Mouse (Mus musculus) forebrain, embryonic 11.5 days (tissue): ENCODE data around the gene 1700021F07Rik. TPM values are rescaled to one million over a fixed set of nuclear protein-coding genes. Genes with fewer than 3 reads are reported as not detected.

Experiments
- ATAC-seq: fragments of 200-750 bp; cut with Nextera tagmentation; replicated peaks from 2 replicates; pipeline ENCODE4 v1.8.0; 2017; ENCODE audit warnings: moderate TSS enrichment; ENCODE audit not compliant: low FRiP score
- DNase-seq: peaks from one replicate; pipeline ENCODE4 v3.0.0-alpha.2; 2017; ENCODE audit warnings: low spot score
- H3K27ac ChIP-seq: fragments of 300-500 bp; sonication (generic); 2 replicates; pipeline ENCODE4 v1.5.1; 2014; ENCODE audit warnings: low read depth, low read length
- H3K27me3 ChIP-seq: fragments of 300-500 bp; sonication (generic); 2 replicates; pipeline ENCODE4 v1.6.1; 2014; ENCODE audit warnings: mild to moderate bottlenecking, low read length, mixed read lengths; ENCODE audit not compliant: control insufficient read depth, insufficient read depth
- H3K36me3 ChIP-seq: fragments of 300-500 bp; sonication (generic); 2 replicates; pipeline ENCODE4 v1.6.1; 2014; ENCODE audit warnings: mild to moderate bottlenecking, low read length, moderate library complexity, mixed read lengths; ENCODE audit not compliant: control insufficient read depth, insufficient read depth
- H3K4me1 ChIP-seq: fragments of 300-500 bp; sonication (generic); replicated peaks from 2 replicates; pipeline ENCODE4 v1.6.1; 2014; ENCODE audit warnings: low read length, mixed read lengths; ENCODE audit not compliant: control insufficient read depth, insufficient read depth
- H3K4me2 ChIP-seq: fragments of 300-500 bp; sonication (generic); 2 replicates; pipeline ENCODE4 v1.6.1; 2014; ENCODE audit warnings: low read depth, mild to moderate bottlenecking, low read length, moderate library complexity, mixed read lengths; ENCODE audit not compliant: severe bottlenecking
- H3K4me3 ChIP-seq: fragments of 300-500 bp; sonication (generic); 2 replicates; pipeline ENCODE4 v1.5.1; 2014; ENCODE audit warnings: low read depth, low read length
- H3K9ac ChIP-seq: fragments of 300-500 bp; sonication (generic); 2 replicates; pipeline ENCODE4 v1.6.1; 2014; ENCODE audit warnings: low read length
- H3K9me3 ChIP-seq: fragments of 300-500 bp; sonication (generic); 2 replicates; pipeline ENCODE4 v1.6.1; 2016; ENCODE audit warnings: low read length, mixed read lengths; ENCODE audit not compliant: control insufficient read depth
- WGBS: fragments of 180-500 bp; shearing (Covaris S2); extraction: QIAGEN DNeasy Blood & Tissue Kit; methylation state at CpG from one replicate; pipeline ENCODE4 v1.1.7; 2014; 5-methylcytosine and 5-hydroxymethylcytosine counted together
- polyA plus RNA-seq: library from polyadenylated mRNA; unstranded; fragments of >200 nt; fragmentation: Nextera tagmentation; extraction: Ambion mirVana; gene quantifications from 2 replicates; pipeline ENCODE4 v1.2.1, GENCODE M21; 2014

1700021F07Rik gene
- polyA plus RNA-seq: not detected in 2 replicates

DNA sequence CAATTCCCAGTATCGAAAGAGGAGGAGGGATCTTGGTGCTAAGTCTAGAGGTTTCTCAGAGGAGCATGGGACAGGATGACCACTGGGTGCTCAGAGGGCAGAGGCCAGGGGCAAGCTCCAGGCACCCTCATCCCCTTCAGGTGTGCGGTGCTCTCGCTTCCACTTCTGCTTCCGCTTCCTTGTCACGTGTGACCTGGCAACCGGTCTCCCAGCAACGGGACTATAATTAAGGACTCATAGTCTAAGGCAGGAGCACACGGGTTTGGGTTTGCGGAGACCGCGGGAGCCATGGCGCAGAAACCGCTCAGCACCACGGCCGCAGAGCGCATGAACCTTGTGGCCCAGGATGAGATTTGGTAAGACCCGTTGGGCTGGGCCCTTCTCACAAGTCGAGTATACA lies at the start of gene 1700021F07Rik:
1700021F07Rik (plus strand) TSS at position 211 of the 400 bp plus-strand sequence.
- Histone ChIP-seq H3K9me3 (no peaks in the 10 kb centered on the region), H3K9ac (no peak within 1 kb of the TSS), H3K4me2 (no peak within 1 kb of the TSS), H3K27ac (no peak within 1 kb of the TSS), H3K36me3 (no peaks in the 10 kb centered on the region), H3K27me3 (no peaks in the 10 kb centered on the region), H3K4me3 (no peak within 1 kb of the TSS), H3K4me1 (no peaks in the 10 kb centered on the region)
- DNase-seq (no peak), ATAC-seq (no peak)
- WGBS: 93% methylated on average over 18 of the region's 18 CpGs

- H3K4me3 ChIP-seq: no peak overlapping the region
- no peaks in the 10 kb centered on the region for H3K9me3 ChIP-seq
- H3K4me2 ChIP-seq: no peak overlapping the region
- no peak for ATAC-seq
- H3K9ac ChIP-seq: no peak overlapping the region
- WGBS: 79% methylated on average over 11 of the region's 11 CpGs
- DNase-seq: peak; percentile 37
- no peaks in the 10 kb centered on the region for H3K4me1 ChIP-seq
- no peaks in the 10 kb centered on the region for H3K36me3 ChIP-seq
- no peaks in the 10 kb centered on the region for H3K27me3 ChIP-seq
- no peak overlapping the region for H3K27ac ChIP-seq
Measured at GRCm38 (mm10) chr2:173473233-173473632, 49.2 kb upstream of the 1700021F07Rik start.

DNA sequence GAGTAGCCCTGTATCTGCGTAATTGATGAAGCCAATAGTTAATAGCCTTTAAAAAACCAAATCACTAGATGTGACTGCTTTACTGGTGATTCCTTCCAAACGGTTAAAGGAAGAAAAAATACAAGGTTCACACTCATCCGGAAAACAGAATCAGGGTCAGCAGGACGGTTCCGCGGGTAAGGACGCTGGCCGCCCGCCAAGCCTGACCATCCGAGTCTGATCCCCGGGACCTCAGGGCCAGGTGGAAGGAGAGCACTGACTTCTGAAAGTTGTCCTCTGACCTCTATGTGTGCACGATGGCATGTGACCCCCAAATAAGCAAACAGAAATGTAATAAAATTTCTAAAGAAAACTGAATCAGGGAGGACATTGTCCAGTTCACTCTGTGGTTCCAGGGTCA lies 43.3 kb upstream of the 1700021F07Rik start:
- WGBS: 94% methylated on average over 12 of the region's 12 CpGs
- no peak overlapping the region for H3K4me2 ChIP-seq
- ATAC-seq (no peak), DNase-seq (no peak)
- H3K36me3 ChIP-seq: no peaks in the 10 kb centered on the region
- H3K27ac ChIP-seq: no peak overlapping the region
- H3K9ac ChIP-seq: no peak overlapping the region
- H3K4me3 ChIP-seq: no peak overlapping the region
- no peaks in the 10 kb centered on the region for H3K9me3 ChIP-seq
- no peaks in the 10 kb centered on the region for H3K27me3 ChIP-seq
- no peaks in the 10 kb centered on the region for H3K4me1 ChIP-seq

DNA sequence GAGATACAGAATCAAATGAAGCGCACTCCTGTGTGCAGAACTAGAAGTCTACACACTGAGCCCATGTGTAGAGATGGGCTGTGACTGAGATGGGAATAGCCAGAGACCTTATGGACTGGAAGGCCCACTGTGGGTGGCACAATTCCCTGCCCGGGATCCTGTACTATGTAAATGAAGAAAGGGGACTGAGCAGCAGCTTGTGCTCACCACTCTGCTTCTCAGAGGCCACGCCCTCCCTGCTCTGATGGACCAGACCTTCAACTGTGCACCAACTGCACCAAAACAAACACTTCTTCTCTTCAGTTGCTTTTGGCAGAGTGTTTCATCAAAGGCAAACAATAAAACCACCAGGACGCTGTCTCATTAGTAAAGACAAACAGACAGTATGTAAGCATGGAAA lies 37.9 kb upstream of the 1700021F07Rik start:
- Histone ChIP-seq H3K9ac (no peak overlapping the region), H3K27ac (no peak overlapping the region), H3K4me3 (no peak overlapping the region), H3K9me3 (no peaks in the 10 kb centered on the region), H3K4me2 (no peak overlapping the region), H3K36me3 (no peaks in the 10 kb centered on the region), H3K27me3 (no peaks in the 10 kb centered on the region), H3K4me1 (no peaks in the 10 kb centered on the region)
- ATAC-seq (no peak), DNase-seq (no peak)
- WGBS: 89% methylated on average over 4 of the region's 4 CpGs

DNA sequence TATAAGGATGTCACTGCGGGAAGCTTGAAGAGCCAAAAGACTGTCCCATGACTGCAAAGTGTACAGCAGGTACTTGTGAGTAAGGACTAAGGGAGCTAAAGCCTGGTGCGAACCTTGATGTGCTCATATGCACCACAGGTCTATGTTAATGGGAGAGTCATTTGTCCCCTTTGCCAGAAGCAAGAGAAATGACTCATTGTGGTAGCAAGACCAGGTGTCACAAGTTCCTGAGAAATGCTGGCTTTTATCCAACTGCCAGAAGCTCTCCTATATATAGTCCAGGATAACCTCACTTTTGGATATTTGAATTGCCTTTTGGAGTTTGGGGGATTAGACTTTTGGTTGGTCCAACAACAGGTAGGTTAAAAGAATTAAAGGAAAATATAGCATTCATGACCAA lies 22.8 kb upstream of the 1700021F07Rik start:
- no peaks in the 10 kb centered on the region for H3K9me3 ChIP-seq
- H3K4me3 ChIP-seq: no peak overlapping the region
- H3K27me3 ChIP-seq: no peaks in the 10 kb centered on the region
- WGBS: 85% methylated on average over 2 of the region's 2 CpGs
- ATAC-seq (no peak), DNase-seq (no peak)
- no peak overlapping the region for H3K27ac ChIP-seq
- H3K36me3 ChIP-seq: no peaks in the 10 kb centered on the region
- no peak overlapping the region for H3K9ac ChIP-seq
- no peak overlapping the region for H3K4me2 ChIP-seq
- H3K4me1 ChIP-seq: no peaks in the 10 kb centered on the region

DNA sequence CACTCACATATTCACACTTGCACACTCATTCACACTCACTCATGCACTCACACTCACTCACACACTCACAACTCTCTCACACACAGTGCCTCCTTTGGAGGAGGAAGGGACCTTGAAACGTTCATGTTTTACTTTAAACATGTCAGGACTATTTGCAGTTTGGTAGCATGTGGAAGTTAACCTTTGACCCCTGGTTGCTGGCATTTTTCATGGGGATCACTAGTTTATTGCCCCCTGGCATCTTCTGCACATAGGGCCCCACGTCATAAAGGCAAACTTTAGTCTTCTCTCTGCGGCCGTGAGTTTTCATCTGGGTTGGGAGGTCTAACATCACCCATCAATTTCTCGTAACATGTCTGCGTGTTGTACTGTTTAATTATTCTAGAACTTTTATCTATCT lies 8.4 kb upstream of the 1700021F07Rik start:
- Histone ChIP-seq H3K27me3 (no peaks in the 10 kb centered on the region), H3K36me3 (no peaks in the 10 kb centered on the region), H3K9ac (no peak overlapping the region), H3K9me3 (no peaks in the 10 kb centered on the region), H3K4me2 (no peak overlapping the region), H3K4me1 (no peaks in the 10 kb centered on the region), H3K4me3 (no peak overlapping the region), H3K27ac (no peak overlapping the region)
- DNase-seq: peak; percentile 21
- no peak for ATAC-seq
- WGBS: 91% methylated on average over 6 of the region's 6 CpGs

- Histone ChIP-seq H3K4me2 (no peak overlapping the region), H3K9me3 (no peaks in the 10 kb centered on the region), H3K36me3 (no peaks in the 10 kb centered on the region), H3K4me1 (no peaks in the 10 kb centered on the region), H3K27me3 (no peaks in the 10 kb centered on the region), H3K27ac (no peak overlapping the region), H3K4me3 (no peak overlapping the region), H3K9ac (no peak overlapping the region)
- ATAC-seq (no peak), DNase-seq (no peak)
- WGBS: 79% methylated on average over 6 of the region's 6 CpGs
Measured at GRCm38 (mm10) chr2:173515186-173515585, 7.2 kb upstream of the 1700021F07Rik start.

- H3K9ac ChIP-seq: no peak overlapping the region
- H3K4me1 ChIP-seq: no peaks in the 10 kb centered on the region
- no peak overlapping the region for H3K27ac ChIP-seq
- ATAC-seq (no peak), DNase-seq (no peak)
- H3K4me3 ChIP-seq: no peak overlapping the region
- H3K36me3 ChIP-seq: no peaks in the 10 kb centered on the region
- no peaks in the 10 kb centered on the region for H3K9me3 ChIP-seq
- H3K4me2 ChIP-seq: no peak overlapping the region
- WGBS: 86% methylated on average over 25 of the region's 25 CpGs
- H3K27me3 ChIP-seq: no peaks in the 10 kb centered on the region
Measured at GRCm38 (mm10) chr2:173516150-173516855, 6.1 kb upstream of the 1700021F07Rik start.

- no peak for DNase-seq
- no peak for ATAC-seq
- Histone ChIP-seq H3K27me3 (no peaks in the 10 kb centered on the region), H3K9ac (no peak overlapping the region), H3K4me1 (no peaks in the 10 kb centered on the region), H3K36me3 (no peaks in the 10 kb centered on the region), H3K9me3 (no peaks in the 10 kb centered on the region), H3K4me3 (no peak overlapping the region), H3K27ac (no peak overlapping the region), H3K4me2 (no peak overlapping the region)
- WGBS: 78% methylated on average over 3 of the region's 3 CpGs
Measured at GRCm38 (mm10) chr2:173528493-173528892, 6.1 kb downstream of the 1700021F07Rik start.
